Mouse (Mus musculus): ENCODE results near the gene Cfap126.

- no peak for TF ChIP-seq CTCF (IDR thresholded peaks at IDR 0.05)
- TF ChIP-seq EP300 (IDR thresholded peaks at IDR 0.05), result peak; percentile 59
Observed at GRCm38 (mm10) chr1:171171138-171171537, 57.4 kb downstream of the Cfap126 start.

All from lung, postnatal 0 days (tissue).